Mouse (Mus musculus) kidney, postnatal 10 days (tissue): ENCODE results near the gene Abcc4.
A peak's percentile ranks its signal among the peaks of the same experiment; 100 is the strongest.
"Not testable (repeated sequence)": the region's sequence is repeated elsewhere in the genome, so short reads cannot be mapped to it uniquely, and the experiment has no call there.

Experiments
- DNase-seq: peaks from one replicate; pipeline ENCODE4 v3.0.0; 2021; ENCODE audit warnings: mixed read lengths

Gene Abcc4

DNA sequence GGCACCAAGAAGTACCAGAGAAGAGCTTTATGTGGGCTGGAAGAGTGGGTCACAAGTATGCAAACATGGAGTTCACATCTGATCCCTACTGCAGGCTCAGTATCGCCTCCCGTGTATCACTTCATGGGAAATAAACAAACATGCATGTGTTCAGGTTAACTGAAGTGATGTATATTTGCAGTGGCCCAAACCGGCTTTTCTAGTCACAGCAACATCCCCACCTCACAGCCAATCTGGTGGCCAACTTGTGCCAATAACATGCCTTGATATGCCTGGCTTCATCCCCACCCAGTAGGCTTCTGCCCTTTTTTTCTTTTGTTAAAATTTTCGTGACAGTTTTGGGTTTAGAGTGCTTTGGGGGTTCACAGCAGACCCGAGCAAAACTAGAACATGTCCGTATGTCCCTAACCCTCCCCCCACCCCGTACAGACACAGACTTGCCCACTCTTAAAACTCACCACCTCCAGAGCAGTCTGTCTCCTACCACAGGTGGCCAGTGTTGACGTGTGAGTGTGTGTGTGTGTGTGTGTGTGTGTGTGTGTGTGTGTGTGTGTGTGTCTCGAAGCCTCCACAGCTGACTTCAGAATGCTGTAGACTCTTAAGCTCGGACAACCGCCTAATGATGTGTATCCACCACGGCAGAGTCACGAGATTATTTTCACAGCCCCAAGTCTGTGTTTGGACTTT, 29.6 kb downstream of the Abcc4 start:
- DNase-seq = no peak

DNA sequence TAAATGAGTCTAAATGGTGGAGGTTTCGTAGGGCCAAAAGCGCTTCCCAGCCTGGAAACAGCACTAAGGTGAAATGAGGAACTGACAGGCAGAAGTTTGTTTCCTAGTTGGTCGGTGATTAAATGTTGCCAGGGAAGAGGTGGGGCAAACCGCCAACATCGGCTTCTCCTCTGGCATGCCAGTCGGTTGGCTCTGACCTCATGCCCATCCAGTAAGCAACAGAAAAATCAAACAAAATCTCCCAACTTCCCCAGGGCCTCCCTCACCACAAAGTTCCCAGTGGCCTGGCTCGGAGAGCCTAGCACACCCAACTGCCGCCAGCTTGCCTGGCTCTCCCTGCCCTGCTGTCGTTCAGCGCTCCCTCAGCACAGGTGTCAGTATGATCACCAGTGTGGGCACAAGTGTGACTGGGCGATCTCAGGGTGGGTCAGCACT, 31.3 kb downstream of the Abcc4 start:
- DNase-seq = peak; percentile 47

DNA sequence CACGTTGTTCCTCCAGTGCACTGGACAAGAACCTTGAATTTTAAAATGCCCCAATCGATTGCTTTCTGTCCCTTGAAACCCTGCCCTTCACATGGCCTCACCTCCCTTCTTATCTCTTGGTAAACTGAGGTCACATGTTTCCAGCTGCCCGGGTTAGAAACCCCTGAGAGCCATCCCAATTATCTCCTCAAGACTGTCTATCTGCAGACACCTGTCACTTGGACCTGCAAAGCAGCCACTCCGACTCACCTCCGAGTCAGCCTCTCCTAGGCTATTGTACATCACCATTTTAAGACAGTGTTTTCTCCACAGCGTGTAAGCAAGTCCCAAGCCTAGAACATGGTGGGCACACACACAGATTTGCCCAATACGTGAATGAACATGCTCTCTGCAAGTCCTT, 31.8 kb downstream of the Abcc4 start:
- no peak for DNase-seq

DNA sequence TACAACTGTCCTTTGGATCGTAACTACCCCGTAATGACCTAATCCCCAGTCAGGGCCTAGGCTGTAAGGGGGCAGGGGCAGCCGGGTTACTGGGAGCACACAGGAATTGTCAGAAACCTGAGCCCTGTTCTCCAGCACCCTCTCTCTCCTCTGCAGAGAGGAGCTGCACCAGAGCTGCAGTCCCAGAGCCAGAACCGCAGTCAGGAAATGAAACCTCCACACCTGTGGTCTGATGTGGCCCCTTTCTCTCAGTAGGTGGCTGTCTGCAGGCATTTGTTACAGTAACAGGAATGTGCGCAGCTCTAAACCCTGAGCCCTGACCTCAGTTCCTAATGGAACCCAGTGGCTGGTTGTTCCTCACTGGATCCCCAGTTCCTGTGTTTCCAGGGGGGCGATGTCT, 32.5 kb downstream of the Abcc4 start:
- DNase-seq = no peak

DNA sequence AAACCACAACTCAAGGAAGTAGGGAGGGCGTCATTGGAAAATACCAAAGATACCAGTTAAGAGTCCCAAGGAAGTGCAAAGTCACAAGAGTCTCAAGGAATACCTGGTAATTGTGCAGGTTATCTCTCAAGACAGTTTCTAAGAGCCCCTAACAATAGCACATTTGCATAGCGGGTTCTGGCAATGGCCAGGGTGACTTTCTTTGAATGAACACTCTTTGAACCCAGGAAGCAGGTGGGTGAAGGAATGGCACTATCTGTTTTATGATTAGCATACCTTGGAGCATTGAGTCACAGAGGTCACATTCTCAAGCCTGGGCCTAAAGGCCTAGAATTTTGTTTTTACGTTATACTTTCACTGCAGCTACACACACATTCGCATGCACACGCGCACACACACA, 33.1 kb downstream of the Abcc4 start:
- not testable (repeated sequence) for DNase-seq

- peak; percentile 47 for DNase-seq
Measured at GRCm38 (mm10) chr14:118667499-118667898, 38.5 kb downstream of the Abcc4 start.

DNA sequence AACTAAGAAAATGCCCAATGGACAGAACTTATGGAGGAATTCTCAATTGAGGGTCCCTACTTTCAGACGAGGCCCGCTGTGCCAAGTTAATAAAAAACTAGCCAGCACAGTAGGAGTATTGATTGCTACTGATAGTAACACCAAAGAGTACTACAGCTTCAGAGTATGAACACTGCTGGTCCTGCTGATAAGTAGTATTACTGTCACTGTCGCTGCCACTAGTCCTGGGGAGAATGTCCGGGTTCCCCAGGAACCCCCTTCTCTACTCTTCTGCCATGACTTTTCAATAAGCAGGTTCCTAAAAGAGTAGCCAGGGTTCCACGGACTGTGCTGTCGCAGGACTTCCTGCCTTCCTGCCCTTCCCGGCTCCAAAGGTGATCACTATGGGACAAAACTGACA, 41.4 kb downstream of the Abcc4 start:
- no peak for DNase-seq

DNA sequence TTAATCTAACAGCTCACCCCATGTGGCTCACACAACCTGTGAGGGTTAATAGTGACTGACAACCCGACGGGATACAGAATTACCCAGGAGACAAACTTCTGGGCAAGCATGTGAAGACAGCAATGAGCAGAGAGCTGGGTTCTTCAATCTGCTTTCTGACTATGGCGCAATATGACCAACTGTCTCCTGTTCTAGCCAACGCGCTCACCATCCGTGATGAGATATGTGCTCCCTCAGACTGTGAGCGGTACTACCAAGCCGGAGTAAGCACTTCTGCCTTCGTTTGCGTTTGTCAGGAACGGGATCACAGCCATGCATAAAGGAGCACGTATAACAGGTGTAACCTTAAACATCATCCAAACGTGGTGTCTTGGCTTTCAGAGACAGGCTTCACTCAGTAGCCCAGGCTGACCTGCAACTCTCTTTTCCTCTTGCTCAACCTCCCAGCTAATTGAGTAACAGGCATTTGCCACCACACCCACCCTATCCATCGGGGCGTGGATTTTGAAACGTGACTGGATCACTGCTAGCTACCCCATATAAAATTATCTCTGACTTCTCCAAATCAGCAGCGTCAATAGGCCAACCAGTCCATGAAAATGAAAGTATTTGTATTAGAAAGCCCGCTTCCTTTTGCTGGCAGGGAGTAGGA, 43.3 kb downstream of the Abcc4 start:
- no peak for DNase-seq

DNA sequence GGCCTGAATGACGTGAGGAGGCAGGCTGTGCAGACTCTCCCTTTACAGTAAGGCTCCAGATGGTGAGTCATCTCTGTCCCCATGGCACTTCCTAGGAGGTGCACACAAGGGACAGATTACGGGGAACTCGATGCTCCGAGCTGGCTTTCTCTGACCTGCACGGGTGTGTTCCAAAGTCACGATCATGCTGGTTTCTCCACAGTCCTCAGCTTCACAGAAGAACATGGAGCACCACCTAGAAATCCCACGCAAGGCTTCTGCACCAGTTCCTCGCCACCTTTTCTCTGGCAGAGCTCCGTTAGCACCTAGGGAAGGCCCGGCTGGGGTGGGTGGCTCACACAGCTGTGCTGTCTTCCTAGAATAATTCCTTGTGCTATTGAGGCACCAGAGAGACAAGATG, 43.9 kb downstream of the Abcc4 start:
- DNase-seq = no peak

GRCm38 (mm10) chr14:118659230-118659629, 46.8 kb downstream of the Abcc4 start:
- no peak for DNase-seq

- peak; percentile 25 for DNase-seq
Measured at GRCm38 (mm10) chr14:118658328-118658692, 47.7 kb downstream of the Abcc4 start.

- DNase-seq = no peak
Measured at GRCm38 (mm10) chr14:118657673-118658327, 48.2 kb downstream of the Abcc4 start.

DNA sequence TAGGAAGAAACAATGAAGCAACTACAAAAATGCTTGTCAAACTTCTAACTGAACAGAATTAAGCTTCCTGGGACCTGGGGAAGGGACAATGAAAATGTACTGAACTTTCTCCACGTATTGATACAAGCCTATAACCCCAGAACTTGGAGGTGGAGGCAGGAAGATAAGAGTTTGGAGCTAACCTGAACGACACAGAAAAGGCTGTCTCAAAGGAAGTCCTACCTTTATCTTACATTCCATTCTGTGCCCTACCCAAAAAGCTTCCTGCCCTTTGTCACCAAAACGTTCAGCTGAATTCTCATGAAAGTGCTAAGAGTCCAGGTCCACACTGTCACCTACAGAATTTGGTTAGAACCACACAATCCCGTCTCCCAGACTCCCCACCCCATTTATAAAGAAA, 48.8 kb downstream of the Abcc4 start:
- no peak for DNase-seq

- no peak for DNase-seq
Measured at GRCm38 (mm10) chr14:118656036-118656435, 50.0 kb downstream of the Abcc4 start.

DNA sequence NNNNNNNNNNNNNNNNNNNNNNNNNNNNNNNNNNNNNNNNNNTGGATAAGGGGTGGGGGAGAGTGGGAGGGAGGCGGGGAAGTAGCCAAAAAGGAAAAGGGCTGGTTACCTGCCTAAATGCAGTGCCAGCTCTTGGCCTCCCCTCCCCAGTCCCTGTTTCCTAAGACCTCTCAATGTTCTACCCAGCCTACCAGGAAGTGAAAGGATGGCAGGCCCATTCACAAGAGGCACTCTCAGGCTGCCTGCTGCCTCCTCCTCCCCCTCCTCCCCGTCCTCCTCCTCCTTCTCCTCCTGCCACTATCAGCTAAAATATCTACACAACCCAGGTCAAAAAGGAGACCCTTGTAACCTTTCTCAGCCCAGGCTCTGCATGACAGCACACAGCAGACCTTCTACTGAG, 51.1 kb downstream of the Abcc4 start:
- no peak for DNase-seq

DNA sequence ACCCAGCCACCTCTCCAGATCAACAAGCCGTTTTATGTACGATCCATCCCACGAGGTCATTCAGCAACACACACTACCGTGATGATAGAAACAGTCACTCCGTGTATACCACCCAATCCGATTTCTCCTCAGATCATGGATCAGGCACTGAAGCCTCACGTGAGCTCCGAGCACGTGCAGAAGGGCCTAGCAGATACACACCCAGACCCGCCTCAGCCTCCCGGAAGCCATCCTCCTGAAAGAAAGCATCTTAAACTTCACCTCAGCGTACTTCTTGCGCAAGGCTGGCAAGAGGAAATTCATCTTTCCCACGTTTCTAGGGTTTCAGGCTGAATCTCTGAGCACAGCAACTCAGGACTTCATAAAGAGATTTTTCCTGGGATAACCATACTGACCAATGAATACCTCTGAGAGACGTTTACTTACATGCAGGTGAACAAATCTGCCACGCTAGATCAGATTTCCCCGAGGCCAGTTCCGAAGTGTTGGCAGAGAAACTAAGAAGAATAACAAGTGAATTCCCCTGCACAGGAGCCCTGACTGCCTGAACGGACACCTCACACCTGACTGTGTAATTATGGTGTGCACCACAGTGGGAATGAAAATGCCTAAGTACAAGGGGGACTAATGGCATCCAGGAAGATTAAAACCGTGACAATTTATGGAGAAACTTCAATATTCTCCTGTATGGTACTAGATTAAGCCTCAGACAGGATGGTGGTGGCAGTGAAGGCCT, 54.1 kb downstream of the Abcc4 start:
- no peak for DNase-seq

DNA sequence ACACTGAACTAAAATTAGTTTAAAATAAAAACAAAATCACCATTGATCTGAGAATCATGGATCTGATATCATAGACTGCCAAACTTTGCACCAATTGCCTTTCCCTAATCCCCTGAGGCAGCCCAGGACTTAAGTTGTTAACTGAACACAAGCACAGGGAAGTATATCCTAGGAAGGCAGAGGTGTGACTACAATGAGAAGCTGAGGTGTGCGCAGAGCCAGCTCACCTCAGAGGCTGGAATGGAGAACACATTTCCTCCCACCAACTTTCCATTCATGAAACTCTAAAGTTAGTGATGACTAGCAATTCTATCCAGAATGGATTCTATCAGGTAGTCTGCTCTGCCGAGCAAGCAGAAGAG, 56.1 kb downstream of the Abcc4 start:
- no peak for DNase-seq

DNA sequence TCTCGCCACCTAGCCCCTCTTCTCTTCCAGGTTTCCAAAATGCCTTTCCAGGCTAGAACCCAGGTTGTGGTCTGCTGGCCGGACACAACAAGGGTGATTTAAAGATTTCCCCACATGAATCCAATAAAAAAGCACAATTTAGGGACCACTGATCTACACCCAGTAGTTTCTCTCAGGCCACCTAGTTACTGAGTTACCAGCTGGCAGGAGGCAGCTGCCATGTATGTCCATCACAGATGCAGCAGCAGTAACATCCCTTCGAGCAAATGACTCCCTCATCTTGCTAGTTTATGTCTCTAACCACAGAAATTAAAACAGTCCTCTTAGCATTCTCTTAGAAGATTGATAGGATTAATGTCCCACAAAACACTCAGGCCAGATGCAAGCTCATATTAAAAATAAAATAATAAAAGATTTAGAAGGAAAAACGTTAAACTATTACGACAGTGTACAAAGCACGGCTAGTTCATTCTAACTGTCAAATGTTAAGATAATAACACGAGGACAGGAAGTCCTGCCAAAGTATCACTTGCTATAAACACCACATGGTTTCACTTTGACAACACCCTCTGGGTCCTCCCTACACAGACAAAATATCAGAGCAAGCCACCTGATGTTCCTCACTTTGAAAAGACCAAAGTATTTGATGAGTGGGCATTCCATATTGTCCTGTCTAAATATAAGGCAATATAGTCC, 56.7 kb downstream of the Abcc4 start:
- DNase-seq = no peak

DNA sequence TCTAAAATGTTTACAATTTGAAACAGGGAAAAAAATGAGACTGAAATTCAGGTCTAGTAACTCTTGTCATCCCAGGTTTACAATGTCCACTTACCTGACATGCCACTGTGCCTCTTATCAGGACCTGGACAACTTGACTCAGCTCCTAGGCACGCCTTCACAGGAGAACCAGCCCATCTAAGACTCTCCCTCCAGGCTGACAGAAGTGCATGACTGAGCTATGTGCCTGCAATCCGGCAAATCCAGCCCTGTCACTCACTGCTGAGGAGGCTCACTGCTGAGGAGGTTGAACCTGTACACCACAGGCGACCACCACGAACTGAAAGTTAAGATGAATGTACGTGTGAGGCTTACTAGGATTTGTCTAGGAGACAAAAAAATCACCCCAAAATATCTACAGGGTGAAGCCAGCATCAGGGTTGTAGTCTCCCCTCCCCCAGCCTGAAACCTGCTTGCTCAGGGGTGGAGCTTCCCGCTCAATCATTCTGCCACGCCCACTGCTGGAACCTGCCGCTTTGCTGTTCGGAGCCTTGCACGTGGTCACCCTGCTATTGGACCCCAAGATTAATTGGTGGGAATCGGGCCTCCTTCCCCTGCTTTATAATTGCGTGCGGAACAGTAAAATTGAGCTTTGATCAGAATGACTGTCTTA, 63.0 kb downstream of the Abcc4 start:
- DNase-seq = not testable (repeated sequence)

DNA sequence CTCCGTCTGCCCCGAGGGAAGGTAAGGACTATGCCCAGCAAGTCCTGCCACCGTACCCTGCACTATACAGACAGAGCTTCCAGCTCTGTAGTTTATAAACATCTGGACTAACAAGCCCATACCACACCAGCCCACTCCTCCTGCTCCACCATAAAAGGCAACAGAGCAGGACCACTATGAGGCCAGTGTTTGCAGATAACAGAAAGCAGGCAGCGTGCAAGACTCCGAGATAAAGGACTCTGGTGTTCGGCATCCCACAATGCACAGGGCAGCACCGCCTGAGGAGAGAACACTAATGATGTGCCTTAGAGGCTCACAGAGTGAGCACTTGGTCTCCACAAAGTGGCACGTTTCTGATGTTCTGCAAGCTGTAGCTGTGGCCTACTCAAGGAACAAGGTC, 63.9 kb downstream of the Abcc4 start:
- DNase-seq = no peak

DNA sequence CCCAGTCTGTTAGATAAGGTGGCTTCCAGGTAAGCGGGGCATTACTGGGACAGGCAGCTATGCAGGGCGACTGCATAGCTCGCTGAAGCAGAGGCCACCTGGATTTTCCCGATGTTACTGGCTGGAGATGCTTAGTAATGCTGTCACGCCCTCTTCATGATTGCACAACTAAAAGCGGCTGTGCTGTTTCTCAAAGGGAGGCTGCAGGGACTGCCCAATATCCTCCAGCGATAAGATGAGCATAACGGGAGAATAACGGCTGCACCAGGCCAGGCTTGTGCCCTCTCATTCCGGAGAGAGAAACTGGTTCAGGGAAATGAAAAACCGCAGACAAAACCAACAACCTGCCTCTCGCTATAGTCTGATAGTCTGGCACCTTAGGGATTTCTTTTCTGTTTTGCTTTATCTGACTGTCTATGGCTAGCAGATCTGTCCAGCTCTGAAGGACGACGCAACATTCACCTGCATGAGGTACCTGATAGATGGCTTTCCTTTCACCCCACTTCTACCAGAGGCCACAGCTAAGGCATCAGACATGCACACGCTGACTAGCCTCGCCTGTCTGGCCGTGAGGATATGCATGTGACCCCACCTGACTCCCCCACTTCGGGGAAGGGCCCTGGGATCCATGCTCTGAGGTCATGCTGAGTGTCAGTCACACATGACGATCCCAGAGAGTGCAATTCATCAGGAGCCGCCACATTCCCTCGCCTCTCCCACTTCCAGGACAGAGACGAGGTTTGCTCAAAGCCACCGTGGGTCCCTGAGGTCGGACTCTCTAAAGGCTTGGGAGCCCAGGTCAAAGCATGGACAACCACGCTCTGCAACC, 67.4 kb downstream of the Abcc4 start:
- DNase-seq = no peak
